Mouse (Mus musculus) forebrain, postnatal 0 days (tissue): ENCODE results near the gene Frmd4b. TPM values are rescaled to one million over a fixed set of nuclear protein-coding genes. Genes with fewer than 3 reads are reported as not detected.
A peak's percentile ranks its signal among the peaks of the same experiment; 100 is the strongest.

Source experiments
- ATAC-seq: fragments of 200-750 bp; cut with Nextera tagmentation; 2 replicates; pipeline ENCODE4 v1.8.0; 2017; ENCODE audit warnings: mild to moderate bottlenecking, moderate library complexity
- DNase-seq: peaks from one replicate; pipeline ENCODE4 v3.0.0-alpha.2; 2015
- H3K27ac ChIP-seq: fragments of 300-500 bp; sonication (generic); 2 replicates; pipeline ENCODE4 v1.5.1; 2014; ENCODE audit warnings: low read depth, mild to moderate bottlenecking, antibody characterized with exemption, low read length, moderate library complexity, mixed read lengths
- H3K27me3 ChIP-seq: fragments of 300-500 bp; sonication (generic); 2 replicates; pipeline ENCODE4 v1.6.1; 2014; ENCODE audit warnings: mild to moderate bottlenecking, low read length, mixed read lengths; ENCODE audit not compliant: insufficient read depth
- H3K36me3 ChIP-seq: fragments of 300-500 bp; sonication (generic); 2 replicates; pipeline ENCODE4 v1.6.1; 2014; ENCODE audit warnings: mild to moderate bottlenecking, moderate library complexity; ENCODE audit not compliant: insufficient read depth
- H3K4me1 ChIP-seq: fragments of 300-500 bp; sonication (generic); 2 replicates; pipeline ENCODE4 v1.6.1; 2014; ENCODE audit warnings: antibody characterized with exemption; ENCODE audit not compliant: insufficient read depth
- H3K4me2 ChIP-seq: fragments of 300-500 bp; sonication (generic); 2 replicates; pipeline ENCODE4 v1.6.1; 2014; ENCODE audit warnings: low read depth, mild to moderate bottlenecking, moderate library complexity
- H3K4me3 ChIP-seq: fragments of 300-500 bp; sonication (generic); 2 replicates; pipeline ENCODE4 v1.5.1; 2014; ENCODE audit warnings: low read depth, low read length, mixed read lengths
- H3K9ac ChIP-seq: fragments of 300-500 bp; sonication (generic); 2 replicates; pipeline ENCODE4 v1.6.1; 2014; ENCODE audit warnings: mild to moderate bottlenecking
- H3K9me3 ChIP-seq: fragments of 300-500 bp; sonication (generic); 2 replicates; pipeline ENCODE4 v1.6.1; 2016; ENCODE audit warnings: low read length
- CTCF ChIP-seq: sonication (generic); IDR thresholded peaks from 2 replicates; pipeline ENCODE4 v1.5.1; 2016; ENCODE audit warnings: antibody characterized with exemption, control low read depth, low read depth
- WGBS: fragments of 180-500 bp; shearing (Covaris S2); extraction: QIAGEN DNeasy Blood & Tissue Kit; methylation state at CpG from one replicate; pipeline ENCODE4 v1.1.7; 2014; 5-methylcytosine and 5-hydroxymethylcytosine counted together
- polyA plus RNA-seq: library from polyadenylated mRNA; unstranded; fragments of >200 nt; fragmentation: Nextera tagmentation; extraction: Ambion mirVana; gene quantifications from 2 replicates; pipeline ENCODE4 v1.2.1, GENCODE M21; 2015
- total RNA-seq: library from RNA; depleted of rRNA; stranded (reverse); fragments of >200 nt; gene quantifications from 2 replicates; pipeline ENCODE4 v1.2.3, GENCODE M21; 2014

Frmd4b gene
- total and polyA plus RNA-seq, 2 experiments from 2014 or later = 17.0 to 43.7 TPM

DNA sequence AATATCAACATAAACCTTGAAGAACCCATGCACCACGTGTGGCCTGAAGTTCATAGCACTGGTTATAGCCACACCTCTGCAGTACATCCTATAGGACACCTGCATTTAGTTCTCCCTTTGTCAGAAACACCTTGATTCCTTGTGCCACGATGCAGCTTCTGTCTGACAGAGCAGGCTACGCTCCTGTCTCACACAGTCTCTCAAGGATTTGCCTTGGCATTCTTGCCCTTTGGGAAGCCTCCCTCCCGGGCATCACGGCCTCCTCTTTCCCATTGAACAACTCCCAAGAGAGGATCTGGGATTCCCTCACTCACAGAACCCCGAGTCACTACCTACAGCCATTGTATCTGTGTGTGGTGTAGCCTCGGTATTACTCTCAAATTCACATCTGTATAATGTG lies 41.2 kb downstream of the Frmd4b start:
- Histone ChIP-seq H3K36me3 (no peaks in the 10 kb centered on the region), H3K9ac (no peak overlapping the region), H3K4me1 (peaks cover 6% of the 10 kb centered on the region), H3K27ac (no peak overlapping the region), H3K4me2 (no peak overlapping the region), H3K9me3 (no peaks in the 10 kb centered on the region), H3K27me3 (no peaks in the 10 kb centered on the region), H3K4me3 (no peak overlapping the region)
- ATAC-seq (no peak), DNase-seq (no peak)
- TF ChIP-seq CTCF = no peak
- 77% methylated on average over 7 of the region's 7 CpGs for WGBS

DNA sequence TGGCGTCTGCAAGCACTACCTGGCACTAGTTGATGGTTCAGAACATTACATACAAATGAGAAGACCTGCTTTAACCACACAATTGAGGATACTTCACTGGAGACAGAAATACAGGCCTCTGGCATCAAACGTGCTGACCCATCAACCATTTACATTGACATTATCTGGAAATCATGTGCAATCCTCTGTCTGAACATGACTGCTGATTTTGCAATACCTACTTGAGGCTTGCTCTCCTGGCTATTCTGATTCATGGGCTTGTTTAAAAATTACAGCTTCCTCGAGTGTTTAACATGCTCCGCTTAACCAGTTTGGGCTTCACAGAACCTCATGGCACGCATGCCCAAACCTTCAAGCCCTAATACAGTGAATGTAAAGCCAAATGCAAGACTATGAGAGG lies 42.4 kb downstream of the Frmd4b start:
- TF ChIP-seq CTCF = no peak
- H3K36me3 ChIP-seq = no peaks in the 10 kb centered on the region
- ATAC-seq (no peak), DNase-seq (no peak)
- no peak overlapping the region for H3K27ac ChIP-seq
- H3K9me3 ChIP-seq = no peaks in the 10 kb centered on the region
- H3K9ac ChIP-seq = no peak overlapping the region
- H3K27me3 ChIP-seq = no peaks in the 10 kb centered on the region
- no peak overlapping the region for H3K4me2 ChIP-seq
- WGBS = 93% methylated on average over 5 of the region's 5 CpGs
- H3K4me3 ChIP-seq = no peak overlapping the region
- peaks cover 6% of the 10 kb centered on the region for H3K4me1 ChIP-seq

DNA sequence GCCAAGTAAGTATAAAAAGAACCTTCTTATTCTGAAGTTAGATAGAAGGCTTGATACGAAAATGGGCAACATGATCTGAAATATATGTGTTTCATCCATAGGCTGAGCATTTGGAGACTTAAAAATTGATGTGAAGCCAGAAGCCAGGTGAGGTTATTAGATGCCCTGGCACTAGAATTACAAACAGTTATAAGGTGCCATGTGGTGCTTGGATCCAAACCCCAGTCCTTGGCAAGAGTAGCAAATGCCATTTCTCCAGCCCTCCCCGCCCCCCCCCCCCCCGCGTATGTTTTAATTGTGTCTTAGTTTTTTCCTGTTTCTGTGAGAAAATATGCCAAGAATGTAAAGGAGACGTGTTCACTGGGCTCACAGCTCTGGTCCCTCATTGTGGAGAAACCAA lies 45.1 kb downstream of the Frmd4b start:
- Histone ChIP-seq H3K36me3 (no peaks in the 10 kb centered on the region), H3K27ac (no peak overlapping the region), H3K4me2 (no peak overlapping the region), H3K27me3 (no peaks in the 10 kb centered on the region), H3K9ac (no peak overlapping the region), H3K9me3 (no peaks in the 10 kb centered on the region), H3K4me3 (no peak overlapping the region), H3K4me1 (no peaks in the 10 kb centered on the region; the same call in none of the 2 replicates)
- no peak for ATAC-seq
- TF ChIP-seq CTCF = no peak
- no peak for DNase-seq
- WGBS = 77% methylated on average over 5 of the region's 5 CpGs

DNA sequence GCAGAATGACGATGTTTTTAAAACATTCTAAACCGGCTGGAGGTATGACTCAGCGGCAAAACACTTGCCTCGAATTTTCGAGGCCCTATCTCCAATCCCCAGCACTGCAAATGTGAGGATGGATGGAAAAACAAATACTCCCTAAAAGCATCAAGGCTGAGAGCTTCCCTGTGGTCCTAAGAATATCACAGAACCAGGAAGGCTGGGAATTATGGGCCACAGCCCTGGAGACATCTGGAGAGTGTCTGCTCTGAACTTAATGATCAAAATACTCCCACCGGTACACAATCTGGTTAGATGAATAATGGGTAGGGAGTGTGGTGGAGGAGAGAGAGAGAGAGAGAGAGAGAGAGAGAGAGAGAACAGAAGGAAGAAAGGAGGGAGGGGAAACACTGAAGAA lies 48.8 kb downstream of the Frmd4b start:
- Histone ChIP-seq H3K9ac (no peak overlapping the region), H3K4me1 (no peaks in the 10 kb centered on the region), H3K4me2 (no peak overlapping the region), H3K27ac (no peak overlapping the region), H3K36me3 (no peaks in the 10 kb centered on the region), H3K4me3 (no peak overlapping the region), H3K27me3 (no peaks in the 10 kb centered on the region), H3K9me3 (no peaks in the 10 kb centered on the region)
- ATAC-seq (no peak), DNase-seq (no peak)
- WGBS = 63% methylated on average over 6 of the region's 6 CpGs
- TF ChIP-seq CTCF = no peak

DNA sequence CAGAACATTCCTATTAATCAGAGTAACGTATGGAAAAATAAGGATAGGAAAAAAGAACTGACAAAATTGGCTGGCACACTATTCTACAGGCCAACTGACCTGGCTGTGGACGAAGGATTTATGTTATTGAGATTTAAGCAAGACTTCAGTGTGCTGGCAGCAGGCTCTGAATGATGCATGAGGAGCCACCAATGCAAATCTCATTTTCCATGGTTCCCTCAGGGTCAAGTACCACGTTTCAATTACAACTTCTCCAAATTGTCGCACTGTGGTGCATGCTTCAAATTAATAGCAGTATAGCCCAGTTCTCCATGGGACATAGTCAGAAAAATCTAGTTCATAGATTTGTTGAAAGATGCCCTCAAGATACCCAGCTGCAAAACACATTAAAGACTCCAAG lies 50.6 kb downstream of the Frmd4b start:
- H3K27me3 ChIP-seq = no peaks in the 10 kb centered on the region
- WGBS = 63% methylated on average over 4 of the region's 4 CpGs
- no peak for TF ChIP-seq CTCF
- H3K4me3 ChIP-seq = no peak overlapping the region
- no peak overlapping the region for H3K9ac ChIP-seq
- H3K4me1 ChIP-seq = no peaks in the 10 kb centered on the region
- H3K27ac ChIP-seq = no peak overlapping the region
- H3K36me3 ChIP-seq = no peaks in the 10 kb centered on the region
- no peaks in the 10 kb centered on the region for H3K9me3 ChIP-seq
- ATAC-seq (no peak), DNase-seq (no peak)
- no peak overlapping the region for H3K4me2 ChIP-seq

DNA sequence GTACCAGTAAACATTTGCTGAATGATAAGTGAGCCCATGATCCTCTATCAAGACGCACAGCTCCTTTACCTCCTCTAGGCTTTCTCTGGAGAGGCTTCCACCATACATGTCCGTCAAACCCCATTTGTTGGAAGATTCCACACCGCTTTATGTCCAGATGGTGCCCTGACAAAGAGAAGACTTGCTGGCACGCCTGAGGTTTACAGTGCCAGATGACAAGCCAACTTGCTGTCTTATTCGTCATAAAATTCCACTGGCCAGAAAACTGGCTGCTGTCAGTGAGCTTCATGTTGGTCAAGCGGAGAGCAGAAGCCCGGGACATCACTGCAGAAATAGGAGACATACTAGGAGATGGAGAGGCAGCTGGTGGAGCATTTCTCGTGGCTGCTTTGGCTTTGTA lies 60.2 kb downstream of the Frmd4b start:
- WGBS = 49% methylated on average over 8 of the region's 8 CpGs
- no peak overlapping the region for H3K9ac ChIP-seq
- TF ChIP-seq CTCF = no peak
- H3K27ac ChIP-seq = peak overlapping the region; percentile 31
- no peak overlapping the region for H3K4me2 ChIP-seq
- H3K36me3 ChIP-seq = no peaks in the 10 kb centered on the region
- H3K27me3 ChIP-seq = no peaks in the 10 kb centered on the region
- H3K9me3 ChIP-seq = no peaks in the 10 kb centered on the region
- DNase-seq = peak; percentile 69
- H3K4me3 ChIP-seq = no peak overlapping the region
- ATAC-seq = peak; percentile 71
- peaks cover 6% of the 10 kb centered on the region for H3K4me1 ChIP-seq

DNA sequence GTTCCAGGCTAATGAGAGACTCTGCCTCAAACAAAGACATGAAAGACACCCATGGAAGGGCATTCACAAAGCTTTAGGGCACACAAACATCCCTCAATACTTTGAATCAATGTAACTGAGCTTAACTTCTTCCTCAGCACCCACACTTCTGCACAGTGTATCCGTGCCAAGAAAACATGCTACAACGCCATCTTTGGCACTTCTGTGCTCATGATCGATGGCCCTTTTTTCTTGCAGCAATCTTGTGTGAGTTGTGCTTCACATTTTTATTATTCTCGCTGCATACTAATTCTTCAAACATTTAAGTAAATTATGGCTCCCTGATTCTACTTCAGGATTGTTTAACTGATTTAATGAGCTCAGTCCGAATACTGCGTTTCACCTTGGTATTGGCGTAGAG lies 61.7 kb downstream of the Frmd4b start:
- no peak overlapping the region for H3K27ac ChIP-seq
- 0 out of 2 replicates have a peak, but pooled peaks have one; percentile 16 for ATAC-seq
- no peak overlapping the region for H3K4me3 ChIP-seq
- no peak overlapping the region for H3K4me2 ChIP-seq
- WGBS = 61% methylated on average over 7 of the region's 7 CpGs
- DNase-seq = peak; percentile 42
- H3K36me3 ChIP-seq = no peaks in the 10 kb centered on the region
- H3K27me3 ChIP-seq = no peaks in the 10 kb centered on the region
- no peak for TF ChIP-seq CTCF
- no peaks in the 10 kb centered on the region for H3K9me3 ChIP-seq
- peaks cover 18% of the 10 kb centered on the region for H3K4me1 ChIP-seq
- no peak overlapping the region for H3K9ac ChIP-seq

DNA sequence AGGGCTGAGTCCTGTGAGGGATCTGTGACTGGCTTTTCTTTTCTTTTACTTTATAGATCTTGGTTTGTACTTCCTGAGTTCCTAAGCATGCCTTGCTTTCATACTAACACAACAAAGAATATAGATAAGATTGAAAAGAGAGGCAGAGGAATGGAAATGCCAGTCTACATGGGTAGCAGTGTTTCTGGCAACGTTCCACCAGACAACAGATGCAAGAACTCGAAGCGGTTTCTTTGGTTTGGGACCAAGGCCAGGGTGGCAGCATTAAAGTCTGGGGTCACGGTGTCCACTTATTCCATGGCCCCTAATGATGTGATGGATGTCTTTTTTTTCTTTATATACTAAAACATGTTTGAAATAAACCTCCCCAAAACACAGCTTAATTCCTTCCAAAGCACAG lies 63.9 kb downstream of the Frmd4b start:
- no peak overlapping the region for H3K4me2 ChIP-seq
- H3K9ac ChIP-seq = no peak overlapping the region
- H3K4me3 ChIP-seq = no peak overlapping the region
- DNase-seq (peak; percentile 42), ATAC-seq (no peak)
- no peaks in the 10 kb centered on the region for H3K27me3 ChIP-seq
- no peaks in the 10 kb centered on the region for H3K9me3 ChIP-seq
- TF ChIP-seq CTCF = no peak
- no peaks in the 10 kb centered on the region for H3K36me3 ChIP-seq
- H3K4me1 ChIP-seq = peaks cover 18% of the 10 kb centered on the region
- WGBS = 22% methylated on average over 4 of the region's 4 CpGs
- H3K27ac ChIP-seq = peak overlapping the region; percentile 24; the same call in 1 of the 2 replicates
